Mouse (Mus musculus) intestine, embryonic 16.5 days (tissue): Measurements from ENCODE around the gene Slc26a8. TPM values are rescaled to one million over a fixed set of nuclear protein-coding genes. Genes with fewer than 3 reads are reported as not detected.

Source experiments
- ATAC-seq: fragments of 200-750 bp; cut with Nextera tagmentation; 2 replicates; pipeline ENCODE4 v1.8.0; 2017; ENCODE audit warnings: moderate TSS enrichment, moderate library complexity
- H3K27ac ChIP-seq: fragments of 300-500 bp; sonication (generic); 2 replicates; pipeline ENCODE4 v1.5.1; 2014; ENCODE audit warnings: mild to moderate bottlenecking, low read length
- H3K27me3 ChIP-seq: fragments of 300-500 bp; sonication (generic); replicated peaks from 2 replicates; pipeline ENCODE4 v1.6.1; 2014; ENCODE audit warnings: low read length, control low read depth, mixed read lengths; ENCODE audit not compliant: control insufficient read depth, insufficient read depth
- H3K36me3 ChIP-seq: fragments of 300-500 bp; sonication (generic); 2 replicates; pipeline ENCODE4 v1.6.1; 2014; ENCODE audit warnings: low read length, control low read depth; ENCODE audit not compliant: control insufficient read depth, insufficient read depth
- H3K4me1 ChIP-seq: fragments of 300-500 bp; sonication (generic); 2 replicates; pipeline ENCODE4 v1.6.1; 2014; ENCODE audit warnings: low read length, control low read depth, mixed read lengths; ENCODE audit not compliant: control insufficient read depth, insufficient read depth
- H3K4me2 ChIP-seq: fragments of 300-500 bp; sonication (generic); 2 replicates; pipeline ENCODE4 v1.6.1; 2014; ENCODE audit warnings: low read depth, low read length, control low read depth
- H3K4me3 ChIP-seq: fragments of 300-500 bp; sonication (generic); 2 replicates; pipeline ENCODE4 v1.5.1; 2014; ENCODE audit warnings: mild to moderate bottlenecking, low read length
- H3K9ac ChIP-seq: fragments of 300-500 bp; sonication (generic); 2 replicates; pipeline ENCODE4 v1.6.1; 2014; ENCODE audit warnings: low read depth, low read length
- H3K9me3 ChIP-seq: fragments of 300-500 bp; sonication (generic); 2 replicates; pipeline ENCODE4 v1.6.1; 2016; ENCODE audit warnings: low read length, control low read depth; ENCODE audit not compliant: control insufficient read depth
- WGBS: fragments of 180-500 bp; shearing (Covaris S2); extraction: QIAGEN DNeasy Blood & Tissue Kit; methylation state at CpG from one replicate; pipeline ENCODE4 v1.1.7; 2014; 5-methylcytosine and 5-hydroxymethylcytosine counted together
- polyA plus RNA-seq: library from polyadenylated mRNA; unstranded; fragments of >200 nt; fragmentation: Nextera tagmentation; extraction: Ambion mirVana; gene quantifications from 2 replicates; pipeline ENCODE4 v1.2.1, GENCODE M21; 2015

Gene Slc26a8
- polyA plus RNA-seq, 1 experiment from 2014 or later, result 0.28 TPM

GRCm38 (mm10) chr17:28657936-28658335 lies 32.1 kb downstream of the Slc26a8 start:
- ATAC-seq, result 0 out of 2 replicates have a peak, but pooled peaks have one; percentile 26
- H3K4me1 ChIP-seq, result peaks cover 5% of the 10 kb centered on the region
- no peaks in the 10 kb centered on the region for H3K27me3 ChIP-seq
- no peak overlapping the region for H3K4me3 ChIP-seq
- WGBS, result 28% methylated on average over 4 of the region's 4 CpGs
- H3K9me3 ChIP-seq, result no peaks in the 10 kb centered on the region
- no peak overlapping the region for H3K27ac ChIP-seq
- no peaks in the 10 kb centered on the region for H3K36me3 ChIP-seq
- H3K4me2 ChIP-seq, result no peak overlapping the region
- no peak overlapping the region for H3K9ac ChIP-seq

GRCm38 (mm10) chr17:28650268-28650667 lies 39.8 kb downstream of the Slc26a8 start:
- H3K27me3 ChIP-seq, result no peaks in the 10 kb centered on the region
- no peak overlapping the region for H3K4me3 ChIP-seq
- H3K9me3 ChIP-seq, result no peaks in the 10 kb centered on the region
- no peak overlapping the region for H3K27ac ChIP-seq
- no peaks in the 10 kb centered on the region for H3K4me1 ChIP-seq
- no peaks in the 10 kb centered on the region for H3K36me3 ChIP-seq
- 66% methylated on average over 3 of the region's 3 CpGs for WGBS
- ATAC-seq, result no peak
- H3K9ac ChIP-seq, result no peak overlapping the region
- no peak overlapping the region for H3K4me2 ChIP-seq

- Histone ChIP-seq H3K4me3 (no peak overlapping the region), H3K27ac (no peak overlapping the region), H3K36me3 (no peaks in the 10 kb centered on the region), H3K27me3 (no peaks in the 10 kb centered on the region), H3K4me1 (no peaks in the 10 kb centered on the region), H3K4me2 (no peak overlapping the region), H3K9ac (no peak overlapping the region), H3K9me3 (no peaks in the 10 kb centered on the region)
- ATAC-seq, result no peak; the same call in 1 of the 2 replicates
- 39% methylated on average over 6 of the region's 6 CpGs for WGBS
Observed at GRCm38 (mm10) chr17:28648607-28649370, 41.2 kb downstream of the Slc26a8 start.

- Histone ChIP-seq H3K27me3 (no peaks in the 10 kb centered on the region), H3K4me3 (no peak overlapping the region), H3K4me1 (no peaks in the 10 kb centered on the region), H3K27ac (no peak overlapping the region), H3K36me3 (no peaks in the 10 kb centered on the region), H3K9me3 (no peaks in the 10 kb centered on the region), H3K4me2 (no peak overlapping the region), H3K9ac (no peak overlapping the region)
- ATAC-seq, result no peak
- WGBS, result 55% methylated on average over 3 of the region's 3 CpGs
Observed at GRCm38 (mm10) chr17:28646221-28646620, 43.8 kb downstream of the Slc26a8 start.

GRCm38 (mm10) chr17:28644112-28644511 lies 45.9 kb downstream of the Slc26a8 start:
- ATAC-seq, result 0 out of 2 replicates have a peak, but pooled peaks have one; percentile 11
- H3K36me3 ChIP-seq, result no peaks in the 10 kb centered on the region
- H3K9ac ChIP-seq, result no peak overlapping the region
- WGBS, result 39% methylated on average over 4 of the region's 4 CpGs
- no peak overlapping the region for H3K4me3 ChIP-seq
- no peak overlapping the region for H3K27ac ChIP-seq
- no peaks in the 10 kb centered on the region for H3K9me3 ChIP-seq
- no peaks in the 10 kb centered on the region for H3K27me3 ChIP-seq
- no peaks in the 10 kb centered on the region for H3K4me1 ChIP-seq
- no peak overlapping the region for H3K4me2 ChIP-seq

GRCm38 (mm10) chr17:28643697-28644096 lies 46.3 kb downstream of the Slc26a8 start:
- no peaks in the 10 kb centered on the region for H3K9me3 ChIP-seq
- 24% methylated on average over 3 of the region's 3 CpGs for WGBS
- H3K36me3 ChIP-seq, result no peaks in the 10 kb centered on the region
- H3K4me2 ChIP-seq, result no peak overlapping the region
- H3K27me3 ChIP-seq, result no peaks in the 10 kb centered on the region
- no peak overlapping the region for H3K27ac ChIP-seq
- H3K9ac ChIP-seq, result no peak overlapping the region
- H3K4me1 ChIP-seq, result no peaks in the 10 kb centered on the region
- ATAC-seq, result peak; percentile 36; the same call in 1 of the 2 replicates
- H3K4me3 ChIP-seq, result no peak overlapping the region

GRCm38 (mm10) chr17:28640113-28640512 lies 49.9 kb downstream of the Slc26a8 start:
- Histone ChIP-seq H3K27me3 (no peaks in the 10 kb centered on the region), H3K4me1 (no peaks in the 10 kb centered on the region), H3K4me3 (no peak overlapping the region), H3K9ac (no peak overlapping the region), H3K9me3 (no peaks in the 10 kb centered on the region), H3K36me3 (no peaks in the 10 kb centered on the region), H3K27ac (no peak overlapping the region), H3K4me2 (no peak overlapping the region)
- ATAC-seq, result no peak
- 81% methylated on average over 3 of the region's 3 CpGs for WGBS

GRCm38 (mm10) chr17:28637711-28638690 lies 52.0 kb downstream of the Slc26a8 start:
- Histone ChIP-seq H3K36me3 (no peaks in the 10 kb centered on the region), H3K4me3 (no peak overlapping the region), H3K27me3 (no peaks in the 10 kb centered on the region), H3K4me2 (no peak overlapping the region), H3K9ac (no peak overlapping the region), H3K9me3 (no peaks in the 10 kb centered on the region), H3K4me1 (no peaks in the 10 kb centered on the region), H3K27ac (no peak overlapping the region)
- WGBS, result 80% methylated on average over 7 of the region's 7 CpGs
- ATAC-seq, result no peak

- WGBS, result 77% methylated on average over 5 of the region's 5 CpGs
- Histone ChIP-seq H3K4me2 (no peak overlapping the region), H3K9ac (no peak overlapping the region), H3K4me1 (no peaks in the 10 kb centered on the region), H3K27ac (no peak overlapping the region), H3K36me3 (no peaks in the 10 kb centered on the region), H3K27me3 (no peaks in the 10 kb centered on the region), H3K9me3 (no peaks in the 10 kb centered on the region), H3K4me3 (no peak overlapping the region)
- ATAC-seq, result no peak
Observed at GRCm38 (mm10) chr17:28635842-28636241, 54.2 kb downstream of the Slc26a8 start.
